Mouse (Mus musculus) forebrain, embryonic 16.5 days (tissue): ENCODE data around the gene Vmn2r114. TPM values are rescaled to one million over a fixed set of nuclear protein-coding genes. Genes with fewer than 3 reads are reported as not detected.
"Not testable (repeated sequence)": the region's sequence is repeated elsewhere in the genome, so short reads cannot be mapped to it uniquely, and the experiment has no call there.

Source experiments
- ATAC-seq: fragments of 200-750 bp; cut with Nextera tagmentation; 2 replicates; pipeline ENCODE4 v1.8.0; 2017; ENCODE audit warnings: mild to moderate bottlenecking, moderate library complexity
- H3K27ac ChIP-seq: fragments of 300-500 bp; sonication (generic); 2 replicates; pipeline ENCODE4 v1.5.1; 2014; ENCODE audit warnings: low read length, control low read depth
- H3K27me3 ChIP-seq: fragments of 300-500 bp; sonication (generic); replicated peaks from 2 replicates; pipeline ENCODE4 v1.6.1; 2014; ENCODE audit warnings: low read length; ENCODE audit not compliant: control insufficient read depth, insufficient read depth
- H3K36me3 ChIP-seq: fragments of 300-500 bp; sonication (generic); 2 replicates; pipeline ENCODE4 v1.6.1; 2014; ENCODE audit not compliant: control insufficient read depth, insufficient read depth
- H3K4me1 ChIP-seq: fragments of 300-500 bp; sonication (generic); replicated peaks from 2 replicates; pipeline ENCODE4 v1.6.1; 2014; ENCODE audit warnings: low read length; ENCODE audit not compliant: control insufficient read depth, insufficient read depth
- H3K4me2 ChIP-seq: fragments of 300-500 bp; sonication (generic); 2 replicates; pipeline ENCODE4 v1.6.1; 2014; ENCODE audit warnings: mild to moderate bottlenecking, low read length, control low read depth
- H3K4me3 ChIP-seq: fragments of 300-500 bp; sonication (generic); replicated peaks from 2 replicates; pipeline ENCODE4 v1.5.1; 2014; ENCODE audit warnings: mild to moderate bottlenecking, low read length, control low read depth
- H3K9ac ChIP-seq: fragments of 300-500 bp; sonication (generic); replicated peaks from 2 replicates; pipeline ENCODE4 v1.6.1; 2014; ENCODE audit warnings: low read depth, low read length, control low read depth
- H3K9me3 ChIP-seq: fragments of 300-500 bp; sonication (generic); 2 replicates; pipeline ENCODE4 v1.6.1; 2016; ENCODE audit warnings: low read length; ENCODE audit not compliant: control insufficient read depth
- WGBS: fragments of 180-500 bp; shearing (Covaris S2); extraction: QIAGEN DNeasy Blood & Tissue Kit; methylation state at CpG from one replicate; pipeline ENCODE4 v1.1.7; 2014; 5-methylcytosine and 5-hydroxymethylcytosine counted together
- polyA plus RNA-seq: library from polyadenylated mRNA; unstranded; fragments of >200 nt; fragmentation: Nextera tagmentation; extraction: Ambion mirVana; gene quantifications from 2 replicates; pipeline ENCODE4 v1.2.1, GENCODE M21; 2015

The Vmn2r114 gene
- polyA plus RNA-seq = not detected in 2 replicates

DNA sequence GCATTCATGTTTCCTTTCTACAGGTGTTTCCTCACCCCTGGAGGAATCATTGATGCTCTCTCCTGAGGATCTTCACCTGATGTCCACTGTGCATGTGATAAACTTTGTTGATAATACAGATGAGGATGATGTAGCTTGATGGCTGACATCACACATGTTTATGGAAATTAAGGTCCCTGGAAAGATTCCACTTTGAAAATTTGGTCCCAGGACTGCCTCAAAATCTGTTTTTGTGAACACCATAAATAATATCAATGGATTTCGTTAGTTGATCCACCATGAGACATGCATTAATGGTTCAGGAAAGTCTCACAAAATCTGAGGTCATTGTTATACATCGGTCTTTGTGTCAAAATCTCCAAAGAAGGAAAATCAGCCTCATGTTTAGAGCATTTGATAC, at the start of gene Vmn2r114:
TSS of gene Vmn2r114 (minus strand) at position 101 of the 400 bp plus-strand sequence.
- not testable (repeated sequence) for H3K9ac ChIP-seq, H3K4me2 ChIP-seq, H3K27ac ChIP-seq, H3K4me1 ChIP-seq, ATAC-seq, H3K4me3 ChIP-seq, H3K9me3 ChIP-seq, H3K36me3 ChIP-seq, H3K27me3 ChIP-seq
- 76% methylated on average over 2 of the region's 2 CpGs for WGBS

DNA sequence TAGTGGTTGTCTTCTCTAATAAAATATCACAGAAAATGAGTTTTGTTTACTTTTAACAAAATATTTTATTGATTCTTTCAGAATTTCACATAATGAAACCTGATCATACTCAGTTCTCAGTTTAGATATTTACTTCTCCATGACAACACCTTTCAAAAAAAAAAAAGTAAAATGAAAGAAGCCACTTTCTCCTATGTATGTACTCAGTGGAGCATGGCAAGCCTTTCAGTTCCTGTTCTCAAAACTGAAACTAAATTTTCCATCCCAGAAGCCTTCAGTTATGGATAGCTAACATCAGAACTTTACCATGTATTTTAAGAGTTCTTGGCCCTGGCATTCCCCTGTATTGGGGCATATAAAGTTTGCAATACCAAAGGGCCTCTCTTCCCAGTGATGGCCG, 39.3 kb upstream of the Vmn2r114 start:
- WGBS = 67% methylated on average over 1 of the region's 1 CpGs
- no peak overlapping the region for H3K9ac ChIP-seq
- H3K36me3 ChIP-seq = no peaks in the 10 kb centered on the region
- no peak overlapping the region for H3K4me2 ChIP-seq
- ATAC-seq = no peak
- H3K27ac ChIP-seq = no peak overlapping the region
- no peak overlapping the region for H3K4me3 ChIP-seq
- H3K27me3 ChIP-seq = no peaks in the 10 kb centered on the region
- H3K9me3 ChIP-seq = 0 out of 2 replicates have a peak, but pooled peaks cover 3% of the 10 kb centered on the region
- no peaks in the 10 kb centered on the region for H3K4me1 ChIP-seq

DNA sequence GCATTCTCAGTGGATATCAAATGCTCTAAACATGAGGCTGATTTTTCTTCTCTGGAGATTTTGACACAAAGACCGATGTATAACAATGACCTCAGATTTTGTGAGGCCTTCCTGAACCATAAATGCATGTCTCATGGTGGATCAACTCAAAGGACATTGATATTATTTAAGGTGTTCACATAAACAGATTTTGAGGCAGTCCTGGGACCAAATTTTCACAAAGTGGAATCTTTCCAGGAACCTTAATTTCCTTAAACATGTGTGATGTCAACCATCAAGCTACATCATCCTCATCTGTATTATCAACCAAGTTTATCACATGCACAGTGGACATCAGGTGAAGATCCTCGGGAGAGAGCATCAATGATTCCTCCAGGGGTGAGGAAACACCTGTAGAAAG, 31.1 kb upstream of the Vmn2r114 start, which contains the start of gene Vmn2r115:
TSS of gene Vmn2r115 (plus strand) at position 301 of the 400 bp plus-strand sequence.
- H3K9ac ChIP-seq, H3K4me2 ChIP-seq, H3K4me3 ChIP-seq, H3K27ac ChIP-seq, H3K27me3 ChIP-seq, H3K4me1 ChIP-seq, H3K9me3 ChIP-seq, ATAC-seq, H3K36me3 ChIP-seq: not testable (repeated sequence)
- WGBS = 67% methylated on average over 2 of the region's 2 CpGs

DNA sequence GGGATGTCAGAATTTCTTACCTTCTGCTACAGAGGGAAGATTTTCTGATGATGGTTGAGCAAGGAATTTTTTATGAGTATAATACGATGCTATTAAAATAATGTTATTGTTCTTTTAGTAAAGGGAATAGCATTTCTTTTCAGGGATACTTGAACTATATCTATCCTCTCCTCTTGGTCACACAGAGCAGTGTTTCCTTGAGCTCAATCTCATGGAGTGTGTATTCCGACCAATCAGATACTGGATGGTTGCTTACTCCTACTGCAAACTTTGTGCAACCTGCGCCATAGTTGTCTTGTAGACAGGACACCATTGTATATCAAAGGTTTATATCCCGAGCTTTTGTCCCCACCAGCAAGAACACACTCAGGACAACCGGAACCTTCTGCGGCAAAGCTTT, 18.3 kb upstream of the Vmn2r114 start:
- no peak overlapping the region for H3K4me3 ChIP-seq
- H3K27me3 ChIP-seq = no peaks in the 10 kb centered on the region
- H3K36me3 ChIP-seq = no peaks in the 10 kb centered on the region
- WGBS = 75% methylated on average over 6 of the region's 6 CpGs
- H3K9ac ChIP-seq = no peak overlapping the region
- no peaks in the 10 kb centered on the region for H3K4me1 ChIP-seq
- peaks cover 3% of the 10 kb centered on the region; the same call in 1 of the 2 replicates for H3K9me3 ChIP-seq
- H3K4me2 ChIP-seq = no peak overlapping the region
- ATAC-seq = no peak
- no peak overlapping the region for H3K27ac ChIP-seq

Other genes starting within 250 kb of the Vmn2r114 start
- gene Zfp40, start 119.3 kb downstream of the Vmn2r114 start, polyA plus RNA-seq = 40.1 and 42.8 TPM in 2 replicates
- gene Vmn2r115, start 31.2 kb upstream of the Vmn2r114 start, polyA plus RNA-seq = not detected in 2 replicates
- gene Vmn2r116, start 72.1 kb upstream of the Vmn2r114 start, polyA plus RNA-seq = not detected in 2 replicates
- not detected in 2 replicates for gene Vmn2r117, start 167.2 kb upstream of the Vmn2r114 start, polyA plus RNA-seq